Mouse (Mus musculus) thymus, adult 2 months (tissue): ENCODE data around the gene Xrcc4. TPM values are rescaled to one million over a fixed set of nuclear protein-coding genes. Genes with fewer than 3 reads are reported as not detected.

Experiments
- DNase-seq: peaks from one replicate; pipeline ENCODE4 v3.0.0; 2021
- H3K27ac ChIP-seq: fragments of 200-500 bp; 2 replicates; pipeline ENCODE4 v1.5.1; 2012; ENCODE audit warnings: low read length, control low read depth; ENCODE audit not compliant: control insufficient read depth, insufficient read depth
- H3K27me3 ChIP-seq: fragments of 200-500 bp; 2 replicates; pipeline ENCODE4 v1.6.1; 2012; ENCODE audit warnings: mild to moderate bottlenecking, low read length, moderate library complexity, mixed read lengths; ENCODE audit not compliant: control insufficient read depth, insufficient read depth
- H3K36me3 ChIP-seq: fragments of 200-500 bp; 2 replicates; pipeline ENCODE4 v1.6.1; 2012; ENCODE audit warnings: mild to moderate bottlenecking, low read length, moderate library complexity; ENCODE audit not compliant: control insufficient read depth, insufficient read depth
- H3K4me1 ChIP-seq: fragments of 200-500 bp; replicated peaks from 2 replicates; pipeline ENCODE4 v1.6.1; 2012; ENCODE audit warnings: low read length; ENCODE audit not compliant: control insufficient read depth, insufficient read depth
- H3K4me3 ChIP-seq: fragments of 200-500 bp; 2 replicates; pipeline ENCODE4 v1.5.1; 2012; ENCODE audit warnings: mild to moderate bottlenecking, low read length, control low read depth, moderate library complexity; ENCODE audit not compliant: control insufficient read depth, insufficient read depth
- CTCF ChIP-seq: fragments of 200-500 bp; IDR thresholded peaks from 2 replicates; pipeline ENCODE4 v1.5.1; 2012; ENCODE audit warnings: mild to moderate bottlenecking, control low read depth, low read length, moderate library complexity, borderline replicate concordance; ENCODE audit not compliant: control insufficient read depth, poor library complexity, insufficient read depth; ENCODE audit errors: extremely low read depth
- POLR2A ChIP-seq: fragments of 200-500 bp; IDR thresholded peaks from 2 replicates; pipeline ENCODE4 v1.6.1; 2012; ENCODE audit warnings: mild to moderate bottlenecking, low read length, control low read depth, moderate library complexity; ENCODE audit not compliant: control insufficient read depth, poor library complexity, insufficient read depth; ENCODE audit errors: extremely low read depth
- WGBS: fragments of 180-500 bp; shearing (Covaris S2); methylation state at CpG from one replicate; pipeline ENCODE4 v1.1.7; 2018; 5-methylcytosine and 5-hydroxymethylcytosine counted together
- polyA plus RNA-seq: library from polyadenylated mRNA; depleted of rRNA; stranded (reverse); fragments of >200 nt; gene quantifications from 2 replicates; pipeline ENCODE4 v1.2.3, GENCODE M21; 2012

Gene Xrcc4
- polyA plus RNA-seq, 1 experiment, result 1.9 TPM

DNA sequence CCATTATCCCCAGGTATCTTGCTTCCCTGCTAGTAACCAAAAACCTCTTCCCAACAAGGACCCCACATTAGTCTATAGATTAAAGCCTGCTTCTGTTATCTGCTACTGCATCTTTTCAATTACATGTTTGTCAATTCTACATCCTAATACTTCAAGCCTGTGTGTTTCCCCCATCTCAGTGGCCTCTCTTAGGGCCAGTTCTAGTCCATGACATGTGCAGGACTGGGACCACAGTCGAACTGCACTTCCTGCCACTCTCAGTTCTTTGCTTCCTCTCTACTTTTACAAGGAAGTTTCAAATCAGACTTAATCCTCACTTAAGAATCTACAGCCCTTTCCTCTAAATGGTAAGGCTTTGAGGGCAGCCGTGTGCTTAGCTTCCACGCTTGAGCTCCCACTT, 76.8 kb downstream of the Xrcc4 start:
- no peaks in the 10 kb centered on the region for H3K36me3 ChIP-seq
- DNase-seq, result no peak
- no peaks in the 10 kb centered on the region for H3K27me3 ChIP-seq
- no peak for TF ChIP-seq CTCF
- TF ChIP-seq POLR2A, result no peak
- no peak overlapping the region for H3K4me3 ChIP-seq
- WGBS, result 63% methylated on average over 3 of the region's 3 CpGs
- H3K27ac ChIP-seq, result no peak overlapping the region
- H3K4me1 ChIP-seq, result no peaks in the 10 kb centered on the region

GRCm38 (mm10) chr13:90012198-90012597, 77.2 kb downstream of the Xrcc4 start:
- WGBS, result 89% methylated on average over 8 of the region's 8 CpGs
- no peaks in the 10 kb centered on the region for H3K27me3 ChIP-seq
- no peak for DNase-seq
- no peak for TF ChIP-seq POLR2A
- 0 out of 2 replicates have a peak, but pooled peaks cover 2% of the 10 kb centered on the region for H3K4me1 ChIP-seq
- H3K36me3 ChIP-seq, result no peaks in the 10 kb centered on the region
- no peak overlapping the region for H3K4me3 ChIP-seq
- no peak overlapping the region for H3K27ac ChIP-seq

DNA sequence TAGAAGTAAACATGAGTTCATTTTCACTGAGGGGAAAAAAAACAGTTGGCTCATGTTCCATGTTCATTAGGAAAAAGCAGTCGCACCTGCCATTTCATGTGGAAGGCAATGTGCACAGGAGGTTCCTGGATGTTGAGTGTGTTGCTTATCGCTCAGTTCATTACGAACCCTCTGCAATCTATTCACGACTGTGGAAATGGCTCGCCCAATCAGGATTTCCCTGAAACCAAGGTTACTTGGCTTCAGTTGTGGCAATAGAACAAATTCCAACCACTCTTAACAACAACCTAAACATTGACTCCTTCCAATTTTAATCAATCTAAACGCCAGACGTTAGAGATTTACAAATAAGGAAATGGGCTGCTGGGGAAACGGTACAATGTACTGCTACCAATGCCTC, 78.3 kb downstream of the Xrcc4 start:
- no peak for DNase-seq
- no peaks in the 10 kb centered on the region for H3K36me3 ChIP-seq
- no peak overlapping the region for H3K27ac ChIP-seq
- H3K4me3 ChIP-seq, result no peak overlapping the region
- H3K27me3 ChIP-seq, result no peaks in the 10 kb centered on the region
- TF ChIP-seq CTCF, result no peak
- TF ChIP-seq POLR2A, result no peak
- 0 out of 2 replicates have a peak, but pooled peaks cover 2% of the 10 kb centered on the region for H3K4me1 ChIP-seq
- WGBS, result 95% methylated on average over 8 of the region's 8 CpGs

DNA sequence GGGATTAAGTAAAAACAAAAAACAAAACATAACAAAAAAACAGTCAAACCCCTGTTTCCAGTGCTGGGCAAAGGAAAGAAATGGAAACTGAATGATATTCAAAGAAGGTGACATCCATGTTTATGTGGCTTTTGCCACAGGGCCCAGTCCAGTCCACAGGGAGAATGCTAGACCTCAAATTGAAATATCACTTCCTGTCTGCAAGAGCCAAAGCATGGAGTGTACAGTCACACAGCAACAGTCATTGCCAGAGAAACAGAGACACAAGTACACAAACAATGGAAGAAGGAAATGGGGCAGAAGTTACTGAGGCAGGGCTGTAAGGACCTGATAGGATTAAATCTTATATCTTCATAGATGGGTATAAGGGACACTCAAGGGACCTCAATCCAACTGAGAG, 79.6 kb downstream of the Xrcc4 start:
- DNase-seq, result no peak
- Histone ChIP-seq H3K4me3 (no peak overlapping the region), H3K27ac (no peak overlapping the region), H3K36me3 (no peaks in the 10 kb centered on the region), H3K4me1 (0 out of 2 replicates have a peak, but pooled peaks cover 2% of the 10 kb centered on the region), H3K27me3 (no peaks in the 10 kb centered on the region)
- TF ChIP-seq CTCF (no peak), POLR2A (no peak)

- Histone ChIP-seq H3K27ac (no peak overlapping the region), H3K4me3 (no peak overlapping the region), H3K4me1 (0 out of 2 replicates have a peak, but pooled peaks cover 2% of the 10 kb centered on the region), H3K27me3 (no peaks in the 10 kb centered on the region), H3K36me3 (no peaks in the 10 kb centered on the region)
- TF ChIP-seq CTCF, result no peak
- TF ChIP-seq POLR2A, result no peak
- DNase-seq, result no peak
- WGBS, result 96% methylated on average over 1 of the region's 1 CpGs
Observed at GRCm38 (mm10) chr13:90005561-90005960, 83.8 kb downstream of the Xrcc4 start.

DNA sequence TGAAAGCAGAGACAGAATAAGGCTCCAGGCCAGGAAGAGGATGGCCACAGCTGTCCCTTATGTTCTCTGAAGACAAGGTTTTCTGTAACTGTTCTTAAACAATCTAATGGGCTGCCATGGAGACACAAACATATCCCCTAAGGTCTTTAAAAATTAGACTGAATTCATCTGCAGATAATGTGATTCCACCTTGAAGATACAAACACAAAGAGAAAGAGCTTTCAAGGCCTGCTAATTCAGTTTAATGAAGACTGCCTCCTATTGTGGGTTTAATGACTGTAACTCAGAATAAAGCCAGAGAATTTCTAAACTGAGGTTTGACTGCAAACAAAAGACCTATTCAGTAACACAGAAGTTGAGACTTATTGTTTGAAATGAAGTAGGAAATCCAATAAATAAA, 91.9 kb downstream of the Xrcc4 start:
- no peak for TF ChIP-seq CTCF
- no peak for TF ChIP-seq POLR2A
- Histone ChIP-seq H3K4me3 (no peak overlapping the region), H3K36me3 (no peaks in the 10 kb centered on the region), H3K27me3 (no peaks in the 10 kb centered on the region), H3K4me1 (no peaks in the 10 kb centered on the region), H3K27ac (no peak overlapping the region)
- DNase-seq, result no peak

DNA sequence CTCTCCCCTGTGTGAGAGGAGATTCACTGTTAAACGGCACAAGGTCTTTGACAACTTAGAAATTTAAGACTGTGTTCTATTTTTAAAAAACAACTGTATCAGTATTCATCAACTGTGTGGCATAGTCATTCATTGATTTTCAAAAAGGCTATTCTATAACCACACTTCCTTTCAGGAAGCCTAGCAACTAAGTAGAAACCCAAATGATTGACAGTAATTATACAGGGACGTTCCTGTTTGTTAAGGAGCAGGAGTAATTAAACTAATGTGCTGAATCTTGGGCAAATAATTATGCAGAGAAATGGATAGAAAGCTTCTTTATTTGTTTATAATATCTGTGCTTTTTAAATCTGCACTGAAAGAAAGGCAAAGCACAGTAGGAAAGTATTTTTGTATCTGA, 103.3 kb downstream of the Xrcc4 start:
- 32% methylated on average over 2 of the region's 2 CpGs for WGBS
- no peak overlapping the region for H3K4me3 ChIP-seq
- H3K27me3 ChIP-seq, result no peaks in the 10 kb centered on the region
- H3K4me1 ChIP-seq, result no peaks in the 10 kb centered on the region
- H3K36me3 ChIP-seq, result no peaks in the 10 kb centered on the region
- no peak for DNase-seq
- no peak for TF ChIP-seq POLR2A
- no peak for TF ChIP-seq CTCF
- H3K27ac ChIP-seq, result no peak overlapping the region

- Histone ChIP-seq H3K4me1 (no peaks in the 10 kb centered on the region), H3K27me3 (no peaks in the 10 kb centered on the region), H3K27ac (no peak overlapping the region), H3K36me3 (no peaks in the 10 kb centered on the region), H3K4me3 (no peak overlapping the region)
- DNase-seq, result no peak
- WGBS, result 94% methylated on average over 3 of the region's 3 CpGs
- no peak for TF ChIP-seq CTCF
- no peak for TF ChIP-seq POLR2A
Observed at GRCm38 (mm10) chr13:89970940-89971339, 118.5 kb downstream of the Xrcc4 start.
